Mouse (Mus musculus) CD8-positive naive resting alpha-beta T cell, adult 2 months (primary cell): ENCODE measurements around the gene Cer1.

ENCODE experiments used
- DNase-seq, 2 experiments: peaks; one replicate each; pipeline ENCODE4 v3.0.0; 2022; ENCODE audit warnings: low read depth in 2 of 2, low spot score in 2 of 2

The Cer1 gene

DNA sequence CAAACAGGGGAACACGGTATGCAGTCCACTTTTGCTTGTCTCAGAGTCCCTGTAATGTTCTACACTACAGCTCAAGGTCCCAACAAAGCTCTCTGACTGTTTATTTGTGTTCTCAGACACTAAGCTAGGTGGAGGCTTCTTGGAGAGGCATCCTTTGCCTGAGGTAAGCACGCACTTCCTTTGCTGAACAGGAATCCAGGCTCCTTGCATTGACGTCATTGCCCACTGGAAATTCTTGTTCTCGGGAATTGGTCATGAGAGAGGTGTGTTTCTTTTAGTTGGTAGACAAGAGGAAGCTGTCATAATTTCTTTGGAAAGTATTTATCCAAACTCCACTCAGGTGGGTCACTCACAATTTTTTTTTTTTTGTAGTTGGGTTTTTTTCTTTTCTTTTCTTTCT, 9.4 kb downstream of the Cer1 start:
- DNase-seq: no peak

DNA sequence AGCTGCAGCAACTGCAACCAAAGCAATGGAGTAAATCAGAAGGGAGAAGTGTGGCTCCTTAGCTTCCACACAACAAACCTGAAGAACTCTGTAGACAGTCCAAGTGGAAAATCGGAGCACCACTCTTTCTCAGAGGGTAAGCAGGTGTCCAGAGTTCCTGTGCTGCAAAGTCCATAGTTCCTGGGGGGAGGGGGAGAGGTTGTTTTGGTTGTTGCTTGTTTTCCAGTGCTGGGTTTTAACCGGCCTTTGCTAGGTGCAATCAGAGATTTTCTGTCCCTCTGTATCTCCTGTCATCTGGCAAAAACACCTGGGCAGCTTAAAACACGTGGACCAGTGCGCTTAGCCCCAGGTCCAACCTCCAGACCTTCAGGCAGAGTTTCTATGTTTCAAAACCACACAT, 10.2 kb downstream of the Cer1 start:
- DNase-seq: no peak

DNA sequence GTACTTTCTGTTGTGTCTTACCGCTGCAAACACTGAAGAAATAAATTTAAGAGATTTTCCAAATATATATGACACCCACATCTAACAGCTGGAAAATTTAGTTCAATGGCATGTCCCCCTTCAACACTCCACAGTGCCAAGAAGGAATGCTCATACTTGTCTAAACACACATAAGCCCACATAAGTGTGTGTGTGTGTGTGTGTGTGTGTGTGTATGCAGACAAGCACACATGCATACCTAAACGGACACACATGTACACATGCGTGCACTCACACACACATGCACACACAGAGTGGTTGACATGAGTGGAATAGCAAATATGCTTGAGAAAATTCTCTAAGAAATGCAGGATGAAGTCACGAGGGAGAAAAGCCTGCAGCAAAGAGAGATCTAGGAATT, 12.4 kb downstream of the Cer1 start:
- no peak for DNase-seq

DNA sequence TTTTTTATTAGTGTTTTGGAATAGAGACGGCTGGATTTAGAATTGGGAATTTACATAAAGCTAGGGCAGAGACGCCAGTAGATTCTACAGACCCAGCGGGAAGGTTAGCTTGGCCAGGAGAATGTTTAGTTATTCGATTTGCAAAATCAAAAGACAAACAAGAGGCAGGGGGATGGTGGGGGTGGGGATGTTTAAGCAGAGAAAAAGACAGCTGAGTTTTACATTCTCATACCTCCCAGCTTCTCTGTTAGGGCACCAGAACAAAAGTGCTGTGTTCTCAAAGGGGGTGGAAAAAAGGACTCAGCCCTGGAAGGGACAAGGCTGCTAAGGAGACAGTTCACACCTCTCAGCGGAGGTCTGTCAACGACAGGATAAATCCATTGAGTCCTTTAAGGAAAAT, 12.8 kb downstream of the Cer1 start:
- DNase-seq: no peak

DNA sequence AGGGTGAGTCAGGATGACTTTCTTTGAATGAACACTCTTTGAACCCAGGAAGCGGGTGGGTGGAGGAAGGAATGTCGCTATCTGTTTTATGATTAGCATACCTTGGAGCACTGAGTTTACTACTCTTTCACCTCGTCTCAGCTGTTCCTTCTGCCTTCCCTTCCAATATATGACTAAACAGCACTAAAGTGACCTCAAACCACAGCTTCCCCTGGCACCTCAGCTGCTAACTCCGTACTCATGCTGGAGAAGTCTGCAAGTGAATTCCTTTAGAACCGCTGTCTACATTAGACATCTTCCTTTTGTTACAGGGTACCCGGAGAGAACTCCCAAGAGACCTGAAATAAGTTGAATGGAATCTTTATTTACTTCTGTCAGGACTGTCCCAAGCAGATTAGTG, 14.0 kb downstream of the Cer1 start:
- DNase-seq: no peak

DNA sequence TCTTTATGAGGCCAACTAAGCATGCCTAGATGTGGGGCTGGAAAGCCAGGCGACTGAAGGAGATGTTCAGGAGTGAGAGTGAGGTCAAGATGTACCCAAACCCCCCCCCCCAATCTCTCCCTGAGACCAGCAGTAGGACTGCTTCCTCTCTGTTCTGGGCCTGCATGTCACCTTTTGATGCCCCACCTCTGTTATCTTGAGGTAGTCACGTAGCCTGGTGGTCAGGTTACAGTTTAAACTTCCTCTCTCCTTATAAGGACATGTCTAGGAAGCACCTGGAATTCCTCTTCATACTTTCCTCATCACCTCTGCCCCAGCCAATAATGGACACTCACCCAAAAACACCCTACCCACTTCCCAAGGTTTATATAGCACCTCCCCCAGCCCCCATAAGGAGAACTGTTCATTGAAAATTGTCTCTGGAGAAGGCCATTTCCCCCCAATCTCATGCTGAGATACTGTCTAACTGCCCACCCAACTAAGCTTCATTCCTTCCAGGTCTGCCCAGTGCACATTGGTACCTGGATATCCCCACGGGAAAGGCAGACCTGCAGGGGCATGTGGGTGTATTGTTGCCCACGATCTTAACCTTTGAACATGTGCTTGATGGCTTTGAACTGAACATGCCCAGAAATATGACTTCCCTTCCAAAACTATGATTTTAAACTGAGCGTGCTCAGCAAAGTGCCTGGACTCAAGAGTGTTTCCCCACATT, 17.1 kb downstream of the Cer1 start:
- no peak for DNase-seq

DNA sequence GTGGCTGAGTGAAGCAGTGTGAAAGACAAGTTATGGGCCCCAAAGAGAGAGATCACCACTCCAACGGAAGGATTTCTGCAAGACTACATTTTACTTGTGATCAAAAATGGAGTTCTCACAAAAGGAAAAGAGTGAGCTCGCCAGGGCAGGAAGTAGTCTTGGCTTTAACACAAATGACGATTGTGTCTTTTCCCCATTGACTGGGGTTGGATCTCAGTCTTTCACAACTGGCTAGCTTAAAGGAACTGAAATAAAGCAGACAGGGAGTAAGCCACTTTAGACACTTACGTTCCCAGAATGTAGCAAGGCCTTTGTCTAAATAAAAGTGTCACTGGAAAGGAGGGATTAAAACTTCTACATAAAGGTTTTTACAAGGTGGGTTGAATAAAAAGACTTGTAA, 17.8 kb downstream of the Cer1 start:
- DNase-seq: no peak

DNA sequence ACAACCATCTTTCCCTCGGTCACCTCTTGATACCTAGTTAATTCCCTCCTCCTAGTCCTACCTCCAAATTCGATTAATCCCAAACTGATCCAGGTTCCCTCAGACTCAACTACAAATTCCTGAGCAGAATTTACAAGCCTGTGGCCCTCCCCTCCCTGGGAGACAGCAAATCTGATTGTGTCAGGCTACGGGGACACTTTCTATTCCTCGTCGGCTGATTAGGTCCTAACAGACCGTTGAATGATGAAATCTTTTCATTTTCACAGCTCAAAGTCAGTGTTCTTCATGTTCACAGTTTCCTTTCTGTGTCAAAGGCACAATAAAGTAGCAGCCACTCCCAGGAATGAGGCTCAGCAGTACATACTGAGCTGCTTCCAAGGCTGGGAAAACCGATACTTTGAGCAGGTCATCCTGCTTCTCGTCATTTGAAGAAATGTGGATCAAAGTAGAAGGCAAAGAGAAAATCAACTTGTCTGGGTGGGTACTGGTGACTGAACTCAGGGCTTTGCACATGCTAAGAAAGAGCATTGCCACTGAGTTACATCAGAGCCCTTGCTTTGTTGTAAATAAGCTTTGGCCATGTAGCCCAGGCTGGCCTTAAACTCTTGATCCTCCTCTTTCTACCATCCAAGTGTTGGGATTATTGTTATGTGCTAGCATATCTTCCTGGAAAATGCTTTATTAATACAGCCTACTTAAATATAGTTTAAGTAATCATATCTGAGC, 19.8 kb downstream of the Cer1 start:
- no peak for DNase-seq

DNA sequence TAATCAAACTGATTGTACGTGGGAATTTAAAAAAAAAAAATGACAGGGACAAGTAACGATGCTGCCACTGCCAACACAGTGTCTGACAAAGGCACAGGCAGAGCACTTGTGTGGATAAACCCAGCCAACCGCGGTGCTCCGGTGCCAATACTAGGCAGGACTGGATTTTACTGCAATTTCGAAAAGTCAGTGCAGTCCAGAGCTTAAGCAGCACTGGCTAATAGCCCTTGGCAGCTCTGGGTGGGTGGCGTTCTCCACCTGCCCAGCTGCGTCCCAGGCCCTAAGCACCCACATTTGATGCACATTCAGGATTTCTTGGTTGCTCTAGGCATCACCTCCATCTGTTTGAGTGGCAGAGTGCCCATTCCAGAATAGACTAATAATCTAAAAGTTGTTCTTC, 21.6 kb downstream of the Cer1 start:
- DNase-seq: no peak

DNA sequence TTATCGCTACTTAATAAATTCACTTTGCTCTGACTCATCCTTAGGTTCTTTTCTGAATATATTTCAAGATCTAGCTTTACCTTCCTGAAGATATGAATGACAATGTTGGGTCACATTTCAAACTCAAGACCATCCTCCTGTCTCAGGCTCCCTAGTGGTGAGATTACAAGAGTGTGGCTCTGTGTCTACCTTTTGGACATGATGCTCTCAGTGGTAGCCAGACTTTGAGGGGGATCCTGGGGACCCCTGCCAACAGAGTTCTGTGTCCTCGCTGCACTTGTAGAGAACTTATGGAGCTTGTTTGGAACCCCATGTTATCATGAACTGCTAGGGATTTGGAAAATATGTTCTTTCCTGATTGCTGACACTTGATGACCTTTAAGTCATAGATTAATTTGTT, 23.5 kb downstream of the Cer1 start:
- DNase-seq: no peak

DNA sequence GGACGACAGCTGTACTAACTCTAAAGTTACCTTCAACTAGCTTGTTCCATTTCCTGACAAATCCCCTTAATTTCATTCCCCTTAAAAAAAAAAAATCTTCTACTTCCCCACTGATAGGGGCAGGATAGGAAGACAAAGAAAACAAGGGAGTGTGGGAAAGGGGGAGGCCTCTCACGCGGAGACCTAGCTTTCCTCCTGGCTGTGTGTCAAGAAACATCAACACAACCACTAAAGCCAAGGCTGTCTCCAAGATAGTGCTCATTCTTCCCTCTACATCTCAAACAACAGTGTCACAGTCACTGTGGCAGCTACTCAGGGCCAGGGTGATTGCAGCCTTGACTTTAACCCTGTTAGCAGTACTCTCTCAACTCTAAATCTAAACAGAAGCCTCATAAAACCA, 24.4 kb downstream of the Cer1 start:
- DNase-seq: no peak

DNA sequence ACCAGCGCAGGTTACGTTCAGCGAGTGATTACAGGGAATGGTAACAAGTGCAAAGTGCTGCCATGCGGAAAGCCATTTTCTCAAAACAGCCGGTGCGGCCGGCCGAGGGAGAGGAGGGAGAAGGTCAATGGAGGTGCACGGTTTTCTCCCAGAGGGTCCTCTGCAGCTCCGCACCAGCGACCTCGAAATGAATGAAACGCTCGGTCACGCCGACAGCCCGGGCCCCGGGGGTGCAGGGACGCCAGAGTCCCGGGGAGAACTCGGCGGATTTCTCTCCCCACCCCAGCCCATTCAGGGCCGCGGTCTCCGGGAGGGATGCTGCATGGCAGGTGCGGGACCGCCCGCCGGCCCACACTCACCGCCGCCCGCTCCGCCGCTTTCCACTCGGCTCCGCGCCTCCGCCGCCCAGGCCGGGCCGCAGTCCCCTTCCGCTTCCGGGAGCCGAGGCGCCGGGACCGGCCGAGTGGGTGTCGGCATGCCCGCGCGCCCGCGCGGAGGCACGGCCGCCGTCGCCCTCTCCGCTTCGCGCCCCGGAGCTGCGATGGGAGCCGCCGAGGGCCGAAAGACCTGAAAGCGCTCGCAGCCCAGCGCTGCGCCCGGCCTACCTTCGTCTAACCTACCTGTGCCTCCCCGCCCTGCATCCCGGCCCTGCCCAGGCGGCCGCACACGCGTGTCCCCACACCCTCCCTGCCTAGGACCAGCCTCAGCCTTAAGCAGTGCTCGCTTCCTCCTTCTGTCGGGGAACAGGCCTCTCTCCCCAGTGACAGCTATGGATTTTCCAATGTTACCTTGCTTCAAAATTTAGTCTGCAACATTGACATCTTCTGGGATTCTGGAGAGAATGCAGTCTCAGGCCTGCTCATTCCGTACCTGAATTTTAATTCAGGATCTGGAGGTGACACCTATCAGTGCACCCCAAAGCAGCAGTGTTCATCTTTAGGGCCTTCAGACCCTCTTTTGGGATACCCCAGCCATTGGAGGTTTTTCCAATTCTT, 25.5 kb downstream of the Cer1 start, which contains the start of gene Zdhhc21:
TSS of gene Zdhhc21 (minus strand) at position 828 of the 995 bp plus-strand sequence.
- DNase-seq: peak; percentile 48 to 54

DNA sequence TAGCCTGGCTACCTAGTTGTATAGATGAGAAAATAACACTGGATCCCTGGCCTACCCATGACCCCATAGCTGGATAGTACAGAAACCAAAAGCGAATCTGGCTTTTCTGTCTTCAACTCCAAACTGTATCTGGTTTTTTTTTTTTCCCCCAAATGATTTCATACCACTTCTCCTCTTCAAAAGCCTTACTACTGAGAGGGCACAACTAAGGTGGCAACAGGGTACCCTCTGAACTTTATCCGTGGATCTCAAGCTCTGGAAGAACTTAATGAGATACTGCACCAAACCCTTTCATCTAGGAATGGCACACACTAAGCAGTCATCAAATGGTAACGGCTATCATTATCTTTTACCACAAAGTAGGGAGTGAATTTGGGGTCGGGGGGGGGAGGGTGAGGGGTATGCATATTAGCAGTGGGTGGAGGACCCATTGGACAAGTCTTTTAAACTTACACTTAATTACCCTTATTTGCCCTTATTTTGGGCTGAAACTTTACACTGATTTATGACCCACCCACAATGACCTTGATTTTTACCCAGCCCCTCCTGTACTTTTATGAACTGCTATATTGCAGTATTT, 26.4 kb downstream of the Cer1 start:
- no peak for DNase-seq

DNA sequence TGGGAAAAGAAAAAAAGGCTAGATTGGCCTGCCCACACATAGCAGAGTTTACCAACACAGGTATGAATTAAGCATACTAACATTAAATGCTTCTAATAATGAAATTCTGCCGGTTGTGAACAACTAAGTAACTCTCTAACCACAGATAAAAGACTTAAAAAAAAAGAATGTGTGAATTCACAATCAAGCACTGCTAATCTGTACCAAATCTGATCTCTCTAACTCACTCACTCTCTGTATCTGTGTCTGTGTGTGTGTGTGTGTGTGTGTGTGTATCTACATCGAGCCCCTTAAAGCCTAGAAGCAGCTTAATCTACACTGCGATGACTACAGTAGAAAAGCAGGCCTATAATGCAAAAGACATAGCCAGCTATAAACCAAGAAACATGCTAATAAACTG, 28.0 kb downstream of the Cer1 start:
- DNase-seq: no peak

DNA sequence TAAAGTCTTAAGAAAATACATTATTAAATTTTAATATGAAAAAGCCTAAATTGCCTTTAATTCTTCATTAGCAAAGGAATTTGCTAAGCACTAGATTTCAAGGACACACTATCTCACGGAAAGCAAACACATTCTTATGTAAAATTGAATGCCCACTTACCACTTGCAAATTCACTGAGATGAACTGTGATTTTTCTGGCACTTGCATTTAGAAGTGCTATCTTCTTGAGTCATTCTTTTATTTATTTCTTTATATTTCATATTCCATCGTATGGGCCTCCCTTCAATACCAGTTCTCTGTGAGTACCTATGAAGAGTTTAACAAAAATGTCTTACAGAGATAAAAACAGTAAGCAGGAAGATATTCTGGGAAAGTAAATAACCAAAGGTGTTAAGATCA, 31.1 kb downstream of the Cer1 start:
- DNase-seq: no peak

DNA sequence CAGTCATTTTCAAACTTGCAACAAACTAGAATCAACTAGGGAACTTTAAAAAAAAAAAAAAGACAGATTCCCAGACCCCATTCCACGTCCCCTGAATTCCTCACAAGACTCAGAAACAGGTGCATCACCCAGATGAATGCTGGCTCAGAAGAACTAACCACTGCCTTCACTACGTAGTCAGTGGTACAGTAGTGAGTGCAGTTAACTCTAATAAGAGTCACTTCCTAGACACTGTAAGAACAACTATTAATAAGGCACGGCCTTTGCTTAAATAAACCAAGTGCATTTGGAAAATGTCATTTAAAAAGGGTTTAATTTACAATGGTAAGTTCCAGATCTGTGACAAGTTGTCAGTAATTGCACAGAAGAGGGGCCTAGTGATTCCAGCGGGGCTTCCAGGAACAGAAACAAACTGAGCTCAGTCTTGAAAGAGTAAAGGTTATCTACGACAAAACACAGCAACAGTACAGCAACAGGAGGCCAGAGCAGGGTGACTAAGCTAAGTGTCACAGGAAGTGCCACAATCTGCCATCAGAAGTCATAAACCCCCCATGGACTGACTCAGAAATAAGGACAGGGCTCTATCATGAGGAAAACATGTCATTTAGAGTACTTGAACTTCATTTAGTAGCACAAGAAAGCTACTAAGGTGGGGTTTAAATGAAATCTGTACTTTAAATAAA, 36.3 kb downstream of the Cer1 start:
- DNase-seq: no peak

DNA sequence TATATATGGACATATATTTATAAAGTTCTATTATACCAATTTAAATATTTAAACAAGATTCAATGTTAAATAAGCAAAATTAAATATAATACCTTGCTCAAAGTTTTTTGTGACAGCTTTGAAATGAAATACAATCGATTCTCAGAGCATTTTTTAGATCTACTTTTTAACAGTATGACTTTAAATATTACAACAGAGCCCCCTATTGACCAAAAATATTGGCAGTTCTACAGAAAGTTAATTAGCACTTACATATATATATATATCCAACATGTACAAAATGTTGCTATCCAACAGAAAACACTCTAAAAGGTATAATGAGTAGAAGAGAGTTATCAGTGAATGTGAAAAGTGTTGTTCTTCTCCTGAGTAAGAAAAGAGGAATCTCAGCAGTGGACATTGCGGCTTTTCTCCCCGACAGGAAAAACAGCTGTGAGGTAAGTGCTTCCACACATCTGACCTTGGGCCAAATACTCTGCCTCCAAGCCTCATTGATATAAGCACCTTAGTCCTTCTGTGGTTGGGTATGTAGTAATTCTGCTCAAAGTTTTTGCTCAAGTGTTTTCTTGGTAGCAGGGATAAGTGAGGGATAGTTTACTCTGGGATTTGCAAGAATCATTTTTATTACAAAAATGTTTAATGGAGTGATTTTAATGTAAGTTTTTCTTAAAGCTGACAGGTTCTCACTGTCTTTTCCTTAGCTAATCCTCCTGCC, 47.3 kb downstream of the Cer1 start:
- no peak for DNase-seq
